ENCODE assay signal across 8 mouse cellular contexts in the genomic region with DNA sequence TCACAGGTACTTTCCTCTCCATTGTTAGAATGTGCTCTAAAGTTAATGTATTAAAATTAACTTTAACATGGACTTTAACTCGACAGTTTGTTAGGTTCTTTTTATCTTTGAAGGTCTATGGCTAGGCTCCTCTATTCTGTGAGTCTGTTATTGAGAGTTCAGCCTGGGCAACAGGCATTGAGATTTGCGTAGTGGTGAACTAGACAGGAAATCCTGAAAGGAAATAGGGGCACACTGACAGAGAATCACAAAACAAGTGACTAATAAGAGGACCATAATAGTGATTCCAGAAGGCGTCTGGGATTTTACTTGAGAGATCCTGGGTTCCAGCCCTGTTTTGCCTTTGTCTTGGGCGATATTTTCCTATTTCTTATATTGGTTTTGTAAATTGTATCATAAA. TPM values are rescaled to one million over a fixed set of nuclear protein-coding genes. Genes with fewer than 3 reads are reported as not detected.
A peak's percentile ranks its signal among the peaks of the same experiment; 100 is the strongest.
DNase-seq lines count a peak whose midpoint lies in the region; ATAC-seq and TF ChIP-seq lines count a peak whose summit lies in the region.

No protein-coding gene starts in this region.

- TF ChIP-seq POLR2A in CH12.LX (IDR thresholded peaks at IDR 0.05; ENCODE audit: low read depth, low read length) = no peak
- TF ChIP-seq POLR2A in small intestine, adult 2 months (IDR thresholded peaks at IDR 0.05; ENCODE audit: low read depth, low read length) = no peak

- no peak for TF ChIP-seq RAD21 in CH12.LX (IDR thresholded peaks at IDR 0.05; ENCODE audit: low read depth, low read length)

- H3K36me3 ChIP-seq in CH12.LX (replicated peaks in 1 of 2; ENCODE audit: control insufficient read depth in 1 of 2, insufficient read depth in 1 of 2, low read length in 1 of 2) = no peaks in the 10 kb centered on the region
- no peaks in the 10 kb centered on the region for H3K36me3 ChIP-seq in heart, embryonic 13.5 days
- no peaks in the 10 kb centered on the region for H3K36me3 ChIP-seq in liver, embryonic 13.5 days
- no peaks in the 10 kb centered on the region for H3K36me3 ChIP-seq in small intestine, adult 2 months (ENCODE audit: control insufficient read depth, insufficient read depth, low read length)

- H3K4me1 ChIP-seq in CH12.LX (ENCODE audit: control insufficient read depth in 1 of 2, insufficient read depth in 2 of 2) = peaks cover 0 to 14% of the 10 kb centered on the region in 2 experiments; a peak in 2 of 4 replicates
- peaks cover 8% of the 10 kb centered on the region for H3K4me1 ChIP-seq in heart, embryonic 13.5 days
- H3K4me1 ChIP-seq in liver, embryonic 13.5 days (replicated peaks) = peaks cover 17% of the 10 kb centered on the region
- no peaks in the 10 kb centered on the region; the same call in 1 of the 2 replicates for H3K4me1 ChIP-seq in small intestine, adult 2 months (ENCODE audit: control insufficient read depth, insufficient read depth, insufficient read length, low read length)

- no peak for TF ChIP-seq CTCF in CH12.LX (conservative IDR thresholded peaks at IDR 0.05 in 1 of 2, IDR thresholded peaks at IDR 0.05 in 1 of 2; ENCODE audit: low read depth in 2 of 2, low read length in 2 of 2)
- no peak for TF ChIP-seq CTCF in small intestine, adult 2 months (IDR thresholded peaks at IDR 0.05; ENCODE audit: extremely low read depth, insufficient read length, insufficient replicate concordance, low read depth, low read length)

- peak; percentile 3 for DNase-seq in embryo, embryonic 10.5 days (ENCODE audit: low spot score)
- DNase-seq in embryo, embryonic 11 days = no peak
- DNase-seq in CH12.LX (ENCODE audit: extremely low read depth) = peak; percentile 32
- no peak for DNase-seq in liver, embryonic 13.5 days
- DNase-seq in left cerebral cortex, adult 11 months (ENCODE audit: low spot score) = no peak
- DNase-seq in left cerebral cortex, adult 18-20 months (ENCODE audit: low spot score in 2 of 2) = no peak

- no peaks in the 10 kb centered on the region for H3K27me3 ChIP-seq in CH12.LX (replicated peaks)
- no peaks in the 10 kb centered on the region for H3K27me3 ChIP-seq in heart, embryonic 13.5 days (replicated peaks)
- H3K27me3 ChIP-seq in liver, embryonic 13.5 days = no peaks in the 10 kb centered on the region
- H3K27me3 ChIP-seq in small intestine, adult 2 months (ENCODE audit: control insufficient read depth, insufficient read depth, low read length) = no peaks in the 10 kb centered on the region

- dilution Hi-C loops in CH12.LX (cut with MboI; ENCODE audit: extremely low pct_ligation_motif_present, extremely low pct_unique_long_range_greater_than_20kb, low sequenced_read_pairs) = no loop called here

- no peaks in the 10 kb centered on the region for H3K9me3 ChIP-seq in CH12.LX (replicated peaks; ENCODE audit: low read length)
- no peaks in the 10 kb centered on the region for H3K9me3 ChIP-seq in heart, embryonic 13.5 days
- no peaks in the 10 kb centered on the region for H3K9me3 ChIP-seq in liver, embryonic 13.5 days (replicated peaks)

- in situ Hi-C loops in CH12.LX (cut with MboI; ENCODE audit: low pct_ligation_motif_present, low pct_unique_long_range_greater_than_20kb, low sequenced_read_pairs) = no loop called here

- 0 out of 2 replicates have a peak, but pooled peaks have one; percentile 36 for TF ChIP-seq EP300 in CH12.LX (IDR thresholded peaks at IDR 0.05; ENCODE audit: low read length)

- no peak overlapping the region for H3K27ac ChIP-seq in CH12.LX (ENCODE audit: insufficient read depth, low read depth)
- H3K27ac ChIP-seq in heart, embryonic 13.5 days (replicated peaks) = peak overlapping the region; percentile 88
- no peak overlapping the region for H3K27ac ChIP-seq in liver, embryonic 13.5 days
- peak overlapping the region; percentile 3; the same call in 1 of the 2 replicates for H3K27ac ChIP-seq in small intestine, adult 2 months (ENCODE audit: insufficient read depth, low read depth, low read length)

- peak overlapping the region; percentile 71 for H3K4me2 ChIP-seq in CH12.LX (ENCODE audit: insufficient read depth, low read depth, poor library complexity, severe bottlenecking)
- H3K4me2 ChIP-seq in heart, embryonic 13.5 days = peak overlapping the region; percentile 83
- peak overlapping the region; percentile 85 for H3K4me2 ChIP-seq in liver, embryonic 13.5 days

- peak overlapping the region in 2 of 3 experiments; percentile 19 to 88 for H3K4me3 ChIP-seq in CH12.LX (replicated peaks in 1 of 3; ENCODE audit: low read depth in 2 of 3, low read length in 2 of 3, poor library complexity in 1 of 3)
- H3K4me3 ChIP-seq in heart, embryonic 13.5 days = peak overlapping the region; percentile 91
- H3K4me3 ChIP-seq in liver, embryonic 13.5 days (replicated peaks) = peak overlapping the region; percentile 73
- no peak overlapping the region for H3K4me3 ChIP-seq in small intestine, adult 2 months (ENCODE audit: low read depth, low read length)

- ATAC-seq in heart, embryonic 13.5 days (ENCODE audit: extremely low read depth, insufficient number of reproducible peaks, low FRiP score, low TSS enrichment) = no peak
- ATAC-seq in liver, embryonic 13.5 days (ENCODE audit: low read depth) = no peak

- H3K79me2 ChIP-seq in CH12.LX (replicated peaks; ENCODE audit: control insufficient read depth, extremely low read depth, insufficient read depth, poor library complexity, severe bottlenecking) = no peaks in the 10 kb centered on the region

- WGBS in heart, embryonic 13.5 days = 54% methylated on average over 4 of the region's 4 CpGs
- WGBS in liver, embryonic 13.5 days (ENCODE audit: insufficient replicate concordance) = 20% methylated on average over 4 of the region's 4 CpGs
- WGBS in small intestine, adult 2 months = 43% methylated on average over 4 of the region's 4 CpGs

- H3K9ac ChIP-seq in CH12.LX (ENCODE audit: insufficient read depth, low read depth) = no peak overlapping the region
- 0 out of 2 replicates have a peak overlapping the region, but pooled peaks have one; percentile 90 for H3K9ac ChIP-seq in heart, embryonic 13.5 days
- no peak overlapping the region for H3K9ac ChIP-seq in liver, embryonic 13.5 days

TF ChIP-seq in CH12.LX, 34 proteins besides CTCF, POLR2A, EP300 and RAD21:
- TF ChIP-seq JUND (conservative IDR thresholded peaks at IDR 0.05; ENCODE audit: low read depth, low read length) = no peak
- TF ChIP-seq TCF12 (IDR thresholded peaks at IDR 0.05; ENCODE audit: low read depth, low read length) = no peak
- no peak for TF ChIP-seq BHLHE40 (IDR thresholded peaks at IDR 0.05; ENCODE audit: low read depth, low read length)
- no peak for TF ChIP-seq UBTF (IDR thresholded peaks at IDR 0.05; ENCODE audit: low read depth, low read length)
- no peak for TF ChIP-seq SMC3 (IDR thresholded peaks at IDR 0.05; ENCODE audit: low read depth, low read length)
- TF ChIP-seq USF2 (conservative IDR thresholded peaks at IDR 0.05; ENCODE audit: low read depth, low read length) = no peak
- TF ChIP-seq ZNF384 (IDR thresholded peaks at IDR 0.05; ENCODE audit: low read depth, low read length) = no peak; the same call in 1 of the 2 replicates
- TF ChIP-seq E2F4 (IDR thresholded peaks at IDR 0.05; ENCODE audit: insufficient replicate concordance, low read depth, low read length) = no peak
- TF ChIP-seq NELFE (IDR thresholded peaks at IDR 0.05; ENCODE audit: low read depth, low read length) = no peak

RNA-seq across cellular contexts. Expression of gene Spata6, which starts 0.5 kb away (rescaled TPM):
- total RNA-seq in CH12.LX (2012; rRNA removed) (3.1 and 4.2 TPM in 2 replicates), CH12.LX (2014; rRNA removed) (11.4 and 12.9 TPM in 2 replicates)
- polyA plus RNA-seq in CH12.LX (2012; ENCODE audit: insufficient read length, low read depth) = 7.9 and 11.1 TPM in 2 replicates
- 18.4 and 18.6 TPM in 2 replicates for polyA plus RNA-seq in heart, embryonic 13.5 days (2015; fragmentation: Nextera tagmentation; extraction: Ambion mirVana)
- 3.3 and 5.2 TPM in 2 replicates for polyA plus RNA-seq in liver, embryonic 13.5 days (2015; fragmentation: Nextera tagmentation; extraction: Ambion mirVana)
- 5.8 and 6.1 TPM in 2 replicates for polyA plus RNA-seq in small intestine, adult 2 months (2012; rRNA removed)
- total RNA-seq in left cerebral cortex, adult 18-20 months (2021) = 1 to 10 TPM; 4.3 to 4.9 TPM

Comparison
In these comparisons a context has a peak if more than half of its experiments do, and no peak if none do; other contexts are left out.
1. DNase-seq: peak in embryo, embryonic 10.5 days (single experiment) and CH12.LX (single experiment); none in embryo, embryonic 11 days (single experiment), liver, embryonic 13.5 days (single experiment), left cerebral cortex, adult 11 months (single experiment) and left cerebral cortex, adult 18-20 months (0 of 2).
2. H3K27ac ChIP-seq: peak in heart, embryonic 13.5 days (single experiment) and small intestine, adult 2 months (single experiment); none in CH12.LX (single experiment) and liver, embryonic 13.5 days (single experiment).
3. Peak in every context shown above with its lines, with median percentiles within 50 percentile points of each other: H3K4me2 ChIP-seq.